Mouse (Mus musculus) hindbrain, embryonic 16.5 days (tissue): ENCODE measurements around the gene Elane. TPM values are rescaled to one million over a fixed set of nuclear protein-coding genes. Genes with fewer than 3 reads are reported as not detected.
A peak's percentile ranks its signal among the peaks of the same experiment; 100 is the strongest.

Experiments
- ATAC-seq: fragments of 200-750 bp; cut with Nextera tagmentation; 2 replicates; pipeline ENCODE4 v1.8.0; 2017; ENCODE audit warnings: moderate TSS enrichment, moderate library complexity
- H3K27ac ChIP-seq: fragments of 300-500 bp; sonication (generic); 2 replicates; pipeline ENCODE4 v1.5.1; 2014; ENCODE audit warnings: low read depth, mild to moderate bottlenecking, control low read depth, low read length, moderate library complexity
- H3K27me3 ChIP-seq: fragments of 300-500 bp; sonication (generic); replicated peaks from 2 replicates; pipeline ENCODE4 v1.6.1; 2014; ENCODE audit warnings: low read length; ENCODE audit not compliant: control insufficient read depth, insufficient read depth
- H3K36me3 ChIP-seq: fragments of 300-500 bp; sonication (generic); 2 replicates; pipeline ENCODE4 v1.6.1; 2014; ENCODE audit warnings: mild to moderate bottlenecking, low read length, moderate library complexity, mixed read lengths; ENCODE audit not compliant: control insufficient read depth, insufficient read depth
- H3K4me1 ChIP-seq: fragments of 300-500 bp; sonication (generic); 2 replicates; pipeline ENCODE4 v1.6.1; 2014; ENCODE audit warnings: low read depth, low read length; ENCODE audit not compliant: control insufficient read depth, insufficient read depth
- H3K4me2 ChIP-seq: fragments of 300-500 bp; sonication (generic); 2 replicates; pipeline ENCODE4 v1.6.1; 2014; ENCODE audit warnings: mild to moderate bottlenecking, low read length, control low read depth, moderate library complexity
- H3K4me3 ChIP-seq: fragments of 300-500 bp; sonication (generic); 2 replicates; pipeline ENCODE4 v1.5.1; 2014; ENCODE audit warnings: mild to moderate bottlenecking, low read length, control low read depth, moderate library complexity
- H3K9ac ChIP-seq: fragments of 300-500 bp; sonication (generic); 2 replicates; pipeline ENCODE4 v1.6.1; 2014; ENCODE audit warnings: low read depth, mild to moderate bottlenecking, control low read depth, low read length, moderate library complexity
- H3K9me3 ChIP-seq: fragments of 300-500 bp; sonication (generic); 2 replicates; pipeline ENCODE4 v1.6.1; 2014; ENCODE audit warnings: mild to moderate bottlenecking, low read length, moderate library complexity; ENCODE audit not compliant: control insufficient read depth
- WGBS: fragments of 180-500 bp; shearing (Covaris S2); extraction: QIAGEN DNeasy Blood & Tissue Kit; methylation state at CpG from one replicate; pipeline ENCODE4 v1.1.7; 2014; 5-methylcytosine and 5-hydroxymethylcytosine counted together
- polyA plus RNA-seq: library from polyadenylated mRNA; unstranded; fragments of >200 nt; fragmentation: Nextera tagmentation; extraction: Ambion mirVana; gene quantifications from 2 replicates; pipeline ENCODE4 v1.2.1, GENCODE M21; 2015

The Elane gene
- polyA plus RNA-seq, 1 experiment from 2014 or later, result 0.26 TPM

DNA sequence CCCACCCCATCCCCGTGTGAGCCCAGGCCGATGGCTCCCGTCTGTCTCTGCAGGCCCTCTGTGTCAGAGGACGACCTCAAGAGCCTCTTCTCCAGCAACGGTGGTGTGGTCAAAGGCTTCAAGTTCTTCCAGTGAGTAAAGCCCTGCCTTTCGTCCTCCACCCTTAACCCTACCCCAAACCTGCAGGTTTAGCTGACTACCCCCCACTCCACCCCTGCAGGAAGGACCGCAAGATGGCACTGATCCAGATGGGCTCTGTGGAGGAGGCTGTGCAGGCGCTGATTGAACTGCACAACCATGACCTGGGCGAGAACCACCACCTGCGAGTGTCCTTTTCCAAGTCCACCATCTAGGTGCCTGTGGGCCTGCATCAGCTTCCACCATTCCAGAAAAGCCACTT is 23.1 kb upstream of the Elane start:
- no peak overlapping the region for H3K4me2 ChIP-seq
- H3K36me3 ChIP-seq, result peaks cover 56% of the 10 kb centered on the region
- H3K27ac ChIP-seq, result no peak overlapping the region; the same call in 1 of the 2 replicates
- no peak overlapping the region for H3K9ac ChIP-seq
- H3K27me3 ChIP-seq, result no peaks in the 10 kb centered on the region
- ATAC-seq, result no peak
- H3K4me3 ChIP-seq, result no peak overlapping the region
- WGBS, result 73% methylated on average over 10 of the region's 10 CpGs
- H3K4me1 ChIP-seq, result peaks cover 20% of the 10 kb centered on the region
- H3K9me3 ChIP-seq, result no peaks in the 10 kb centered on the region

DNA sequence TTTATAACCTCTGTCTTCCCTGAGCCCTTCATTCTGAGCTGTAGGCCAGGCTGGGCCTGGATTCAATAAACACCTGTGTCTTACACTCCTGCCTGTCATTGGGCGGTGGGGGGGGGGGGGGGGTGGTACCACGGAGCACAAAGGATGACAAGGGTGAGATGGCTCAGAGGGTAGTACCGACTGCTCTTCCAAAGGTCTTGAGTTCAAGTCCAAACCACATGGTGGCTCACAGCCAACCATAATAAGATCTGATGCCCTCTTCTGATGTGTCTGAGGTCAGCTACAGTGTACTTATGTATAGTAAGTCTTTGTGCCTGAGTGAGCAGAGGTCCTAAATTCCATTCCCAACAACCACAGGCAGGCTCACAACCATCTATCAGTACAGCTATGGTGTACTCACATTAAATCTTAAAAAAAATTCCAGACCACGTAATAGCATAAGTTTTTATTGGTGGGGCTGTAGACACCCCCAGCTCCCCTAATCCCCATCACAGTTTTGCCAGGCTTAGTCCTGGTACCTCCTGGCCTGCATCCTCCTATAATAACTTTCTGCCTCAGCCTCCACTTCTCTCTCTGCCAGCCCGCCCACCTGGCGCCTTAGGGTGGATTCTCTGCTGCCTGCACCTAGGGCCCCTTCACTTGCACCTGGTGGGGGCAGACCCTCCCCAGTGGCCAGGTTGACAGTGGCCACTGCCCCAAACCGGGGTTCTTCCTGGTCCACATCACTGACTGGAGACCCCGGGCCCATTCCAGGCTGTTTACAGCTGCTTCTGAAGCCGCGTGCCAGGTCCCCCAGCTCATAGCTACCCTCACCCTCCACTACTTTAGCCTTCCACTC is 21.5 kb upstream of the Elane start:
- Histone ChIP-seq H3K9me3 (no peaks in the 10 kb centered on the region), H3K9ac (0 out of 2 replicates have a peak overlapping the region, but pooled peaks have one; percentile 5), H3K4me2 (no peak overlapping the region), H3K4me1 (peaks cover 11% of the 10 kb centered on the region), H3K27ac (no peak overlapping the region), H3K4me3 (no peak overlapping the region), H3K27me3 (no peaks in the 10 kb centered on the region), H3K36me3 (peaks cover 52% of the 10 kb centered on the region)
- peak; percentile 0; the same call in 1 of the 2 replicates for ATAC-seq
- WGBS, result 58% methylated on average over 10 of the region's 10 CpGs

DNA sequence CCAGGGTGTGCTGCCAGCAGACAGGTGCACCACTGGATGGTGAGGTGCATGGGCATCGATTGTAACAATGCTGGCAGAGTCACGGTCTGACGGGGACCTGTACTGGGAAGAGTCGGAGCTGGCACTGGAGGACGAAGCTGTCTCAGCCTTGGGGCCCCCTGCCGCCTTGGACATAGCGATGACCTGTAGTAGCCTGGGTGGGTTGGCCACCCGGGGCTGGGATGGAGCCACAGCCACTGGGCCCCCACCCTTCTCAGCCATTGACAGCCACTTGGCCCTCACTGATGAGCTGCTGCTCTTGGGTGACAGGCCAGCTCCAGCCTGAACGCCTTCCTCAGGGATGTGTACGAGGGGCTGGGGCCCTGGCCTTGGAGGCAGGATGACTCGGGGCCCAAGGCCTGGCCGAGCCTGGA is 20.9 kb upstream of the Elane start:
- Histone ChIP-seq H3K4me3 (no peak overlapping the region), H3K4me1 (peaks cover 11% of the 10 kb centered on the region), H3K4me2 (no peak overlapping the region), H3K27ac (no peak overlapping the region), H3K27me3 (no peaks in the 10 kb centered on the region), H3K9me3 (no peaks in the 10 kb centered on the region), H3K9ac (peak overlapping the region; percentile 5; the same call in 1 of the 2 replicates), H3K36me3 (peaks cover 45% of the 10 kb centered on the region)
- peak; percentile 31; the same call in 1 of the 2 replicates for ATAC-seq
- WGBS, result 63% methylated on average over 12 of the region's 12 CpGs

DNA sequence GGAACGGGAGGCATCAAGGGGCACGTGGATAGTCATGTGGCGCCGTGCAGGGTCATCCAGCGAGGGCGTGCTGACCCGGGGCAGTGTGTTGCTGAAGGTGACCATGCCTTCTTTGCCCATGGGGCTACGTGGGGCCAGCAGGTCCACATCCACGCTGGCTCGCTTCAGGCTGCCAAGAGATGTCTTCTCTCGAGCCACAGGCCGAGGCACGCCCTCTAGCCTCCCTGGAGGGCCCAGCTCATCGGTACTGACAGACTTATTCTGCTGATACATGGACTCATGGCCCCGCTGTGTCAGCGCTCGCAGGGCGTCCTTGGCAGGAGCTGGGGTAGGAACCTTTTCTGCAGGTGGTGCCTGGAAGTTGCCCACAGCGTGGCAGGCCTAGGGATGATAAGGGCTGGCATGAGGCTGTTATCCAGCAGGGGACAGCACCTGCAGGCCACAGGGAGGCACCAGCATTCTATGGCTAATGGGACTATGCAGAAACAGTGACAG is 20.2 kb upstream of the Elane start:
- ATAC-seq, result no peak; the same call in 1 of the 2 replicates
- 60% methylated on average over 19 of the region's 19 CpGs for WGBS
- peaks cover 11% of the 10 kb centered on the region for H3K4me1 ChIP-seq
- H3K27ac ChIP-seq, result no peak overlapping the region
- no peak overlapping the region for H3K4me3 ChIP-seq
- H3K9me3 ChIP-seq, result no peaks in the 10 kb centered on the region
- H3K4me2 ChIP-seq, result no peak overlapping the region
- H3K9ac ChIP-seq, result no peak overlapping the region
- no peaks in the 10 kb centered on the region for H3K27me3 ChIP-seq
- H3K36me3 ChIP-seq, result peaks cover 39% of the 10 kb centered on the region

DNA sequence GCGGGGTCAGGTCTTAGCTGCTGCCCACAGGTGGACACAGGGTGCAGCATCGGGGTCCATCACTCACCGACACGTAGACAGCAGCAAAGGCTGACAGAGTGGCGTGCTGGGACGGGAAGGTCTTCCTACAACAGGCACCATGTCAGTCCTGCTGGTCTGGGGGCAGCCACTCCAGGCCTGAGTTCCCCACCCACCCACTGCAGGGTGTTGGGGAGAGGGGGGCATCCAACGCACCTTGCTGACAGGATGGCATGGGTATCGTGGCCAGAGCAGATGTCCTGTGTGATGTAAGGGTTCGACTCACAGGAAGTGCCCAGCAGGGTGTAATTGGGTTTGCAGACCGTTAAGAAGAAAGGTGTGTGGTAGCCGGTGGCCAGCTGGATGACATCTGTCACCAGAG is 19.4 kb upstream of the Elane start:
- no peak overlapping the region for H3K27ac ChIP-seq
- ATAC-seq, result no peak
- H3K4me3 ChIP-seq, result no peak overlapping the region
- H3K9me3 ChIP-seq, result no peaks in the 10 kb centered on the region
- peaks cover 12% of the 10 kb centered on the region for H3K4me1 ChIP-seq
- H3K36me3 ChIP-seq, result peaks cover 32% of the 10 kb centered on the region
- no peaks in the 10 kb centered on the region for H3K27me3 ChIP-seq
- no peak overlapping the region for H3K9ac ChIP-seq
- no peak overlapping the region for H3K4me2 ChIP-seq
- WGBS, result 78% methylated on average over 11 of the region's 11 CpGs

DNA sequence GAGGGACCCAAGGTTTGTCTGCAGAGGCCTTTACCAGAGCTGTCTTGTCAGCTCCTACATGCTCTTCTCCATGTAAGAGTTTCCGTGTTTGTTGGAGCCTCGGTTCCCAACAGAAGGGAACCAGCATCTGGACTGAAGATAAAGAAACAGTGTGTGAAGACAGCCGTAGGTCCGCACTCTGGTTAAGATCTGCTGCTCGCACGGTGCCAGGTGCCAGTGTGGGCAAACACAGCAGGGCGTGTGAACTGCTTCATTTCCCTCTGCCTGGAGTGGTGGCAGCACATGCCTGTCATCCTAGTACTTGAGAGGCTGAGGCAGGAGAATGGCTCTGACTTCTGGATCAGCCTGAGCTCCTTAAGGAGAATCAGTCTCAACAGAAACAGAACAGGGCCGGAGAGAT is 14.2 kb upstream of the Elane start:
- Histone ChIP-seq H3K4me3 (peak overlapping the region; percentile 65), H3K4me2 (peak overlapping the region; percentile 96), H3K27ac (no peak overlapping the region), H3K9ac (no peak overlapping the region; the same call in 1 of the 2 replicates), H3K9me3 (no peaks in the 10 kb centered on the region), H3K27me3 (no peaks in the 10 kb centered on the region), H3K4me1 (peaks cover 29% of the 10 kb centered on the region), H3K36me3 (peaks cover 3% of the 10 kb centered on the region; the same call in 1 of the 2 replicates)
- WGBS, result 77% methylated on average over 8 of the region's 8 CpGs
- no peak for ATAC-seq

DNA sequence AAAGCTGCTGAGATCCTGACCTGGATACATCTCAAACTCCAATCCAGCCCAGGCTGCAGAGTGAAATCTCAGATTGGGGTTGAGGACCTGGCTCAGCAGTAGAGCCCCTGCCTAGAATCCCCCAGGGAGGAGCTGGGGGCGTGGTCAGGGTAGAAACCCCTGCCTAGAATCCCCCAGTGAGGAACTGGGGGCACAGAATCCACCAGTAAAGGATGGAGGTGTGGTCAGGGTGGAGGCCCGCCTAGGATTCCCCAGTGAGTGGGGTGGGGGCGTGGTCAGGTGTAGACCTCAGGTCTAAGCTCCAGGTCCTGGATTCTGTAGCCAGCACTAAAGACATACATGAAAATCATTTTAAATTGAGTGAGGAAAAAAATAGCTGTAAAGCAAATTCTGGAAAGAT is 13.2 kb upstream of the Elane start:
- Histone ChIP-seq H3K4me3 (peak overlapping the region; percentile 65), H3K4me2 (peak overlapping the region; percentile 96), H3K9ac (peak overlapping the region; percentile 74), H3K9me3 (no peaks in the 10 kb centered on the region), H3K4me1 (peaks cover 29% of the 10 kb centered on the region), H3K36me3 (0 out of 2 replicates have a peak, but pooled peaks cover 3% of the 10 kb centered on the region), H3K27me3 (no peaks in the 10 kb centered on the region), H3K27ac (peak overlapping the region; percentile 90)
- no peak for ATAC-seq
- 45% methylated on average over 3 of the region's 3 CpGs for WGBS

DNA sequence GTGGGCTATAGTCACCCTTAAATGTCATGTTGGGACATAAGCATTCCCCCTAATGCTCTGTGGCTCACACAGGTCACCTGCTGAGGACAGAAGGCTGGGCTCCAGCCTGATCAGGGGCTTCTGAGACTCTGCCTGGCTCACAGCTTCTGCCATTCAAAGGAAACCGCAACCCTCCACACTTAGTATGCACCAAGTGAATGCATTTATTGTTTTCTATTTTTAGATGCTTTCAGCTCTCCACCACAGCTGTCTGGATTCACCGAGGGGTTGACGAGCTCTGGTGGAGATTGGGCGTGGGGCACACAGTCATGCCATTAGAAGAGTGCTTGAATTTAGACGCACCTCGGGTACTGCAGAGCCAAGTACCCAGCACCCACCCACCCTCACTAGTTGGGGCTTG is 12.7 kb upstream of the Elane start:
- no peaks in the 10 kb centered on the region for H3K27me3 ChIP-seq
- H3K4me2 ChIP-seq, result peak overlapping the region; percentile 96
- no peaks in the 10 kb centered on the region for H3K9me3 ChIP-seq
- no peak for ATAC-seq
- peak overlapping the region; percentile 74 for H3K9ac ChIP-seq
- peak overlapping the region; percentile 65 for H3K4me3 ChIP-seq
- H3K27ac ChIP-seq, result peak overlapping the region; percentile 90
- 5% methylated on average over 6 of the region's 6 CpGs for WGBS
- H3K36me3 ChIP-seq, result 0 out of 2 replicates have a peak, but pooled peaks cover 3% of the 10 kb centered on the region
- H3K4me1 ChIP-seq, result peaks cover 29% of the 10 kb centered on the region

DNA sequence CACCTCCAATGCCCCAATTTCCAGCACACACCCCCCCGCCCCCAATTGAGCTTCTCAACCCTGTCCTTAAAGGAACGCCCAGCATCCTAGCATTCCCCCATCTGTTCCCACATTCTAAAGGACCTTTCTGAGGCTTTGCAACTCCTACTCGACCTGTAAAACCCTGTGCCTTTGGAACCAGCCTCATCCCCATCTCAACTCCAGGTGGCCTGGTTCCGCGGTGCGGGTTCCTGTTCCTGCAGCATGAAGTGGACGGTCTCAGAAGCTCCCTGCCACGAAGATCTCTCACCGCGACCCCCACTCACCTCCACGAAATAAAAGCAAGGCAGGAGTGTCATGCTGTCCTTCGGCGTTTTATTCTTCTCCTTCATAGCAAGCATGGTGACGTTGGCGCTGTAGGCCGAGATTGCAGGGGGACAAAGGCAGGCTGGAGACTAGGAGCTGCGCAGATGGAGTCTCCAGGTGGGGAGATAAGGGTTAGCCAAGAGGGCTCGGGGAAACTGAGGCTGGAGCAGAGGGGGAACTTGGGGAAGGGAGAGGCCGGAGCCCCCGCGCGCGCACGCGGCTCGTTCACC is 12.2 kb upstream of the Elane start:
- H3K27me3 ChIP-seq, result no peaks in the 10 kb centered on the region
- peak overlapping the region; percentile 74 for H3K9ac ChIP-seq
- 0 out of 2 replicates have a peak, but pooled peaks cover 3% of the 10 kb centered on the region for H3K36me3 ChIP-seq
- no peaks in the 10 kb centered on the region for H3K9me3 ChIP-seq
- peak overlapping the region; percentile 90 for H3K27ac ChIP-seq
- peak overlapping the region; percentile 65 for H3K4me3 ChIP-seq
- ATAC-seq, result peak; percentile 5; the same call in 1 of the 2 replicates
- WGBS, result under 1% methylated on average over 18 of the region's 26 CpGs
- H3K4me1 ChIP-seq, result peaks cover 29% of the 10 kb centered on the region
- peak overlapping the region; percentile 96 for H3K4me2 ChIP-seq
